Mouse (Mus musculus) C2C12 (cell line): ENCODE measurements around the gene Xrn1.

Experiments
- CEBPB ChIP-seq: IDR thresholded peaks from one replicate; pipeline ENCODE4 v1.6.1; 2011; ENCODE audit warnings: low read depth, mild to moderate bottlenecking, control low read depth, moderate library complexity
- CTCF ChIP-seq: IDR thresholded peaks from one replicate; pipeline ENCODE4 v1.5.1; 2011; ENCODE audit not compliant: control insufficient read depth, insufficient read depth, insufficient read length
- MYOD1 ChIP-seq: IDR thresholded peaks from one replicate; pipeline ENCODE4 v1.6.1; 2011; ENCODE audit warnings: low read depth; ENCODE audit not compliant: control insufficient read depth, insufficient read length
- MYOG ChIP-seq: IDR thresholded peaks from one replicate; pipeline ENCODE4 v1.6.1; 2011; ENCODE audit not compliant: control insufficient read depth, insufficient read length; ENCODE audit errors: extremely low read depth
- USF1 ChIP-seq: IDR thresholded peaks from one replicate; pipeline ENCODE4 v1.6.1; 2011; ENCODE audit warnings: low read depth, mild to moderate bottlenecking, control low read depth, moderate library complexity

GRCm38 (mm10) chr9:96023921-96024320 lies 69.4 kb downstream of the Xrn1 start:
- TF ChIP-seq CTCF (no peak), CEBPB (no peak), MYOG (no peak), MYOD1 (no peak), USF1 (no peak)
